Mouse (Mus musculus) stomach, postnatal 0 days (tissue): Measurements from ENCODE around the gene Dynlt1a. TPM values are rescaled to one million over a fixed set of nuclear protein-coding genes. Genes with fewer than 3 reads are reported as not detected.
"Not testable (repeated sequence)": the region's sequence is repeated elsewhere in the genome, so short reads cannot be mapped to it uniquely, and the experiment has no call there.

ENCODE experiments used
- ATAC-seq: fragments of 200-750 bp; cut with Nextera tagmentation; 2 replicates; pipeline ENCODE4 v1.8.0; 2017; ENCODE audit not compliant: low FRiP score, low TSS enrichment
- DNase-seq: peaks from one replicate; pipeline ENCODE4 v3.0.0-alpha.2; 2016; ENCODE audit warnings: low spot score
- H3K27ac ChIP-seq: fragments of 300-500 bp; sonication (generic); replicated peaks from 2 replicates; pipeline ENCODE4 v1.5.1; 2014; ENCODE audit warnings: mild to moderate bottlenecking, control low read depth
- H3K27me3 ChIP-seq: fragments of 300-500 bp; sonication (generic); 2 replicates; pipeline ENCODE4 v1.6.1; 2014; ENCODE audit warnings: low read length; ENCODE audit not compliant: control insufficient read depth, insufficient read depth
- H3K36me3 ChIP-seq: fragments of 300-500 bp; sonication (generic); 2 replicates; pipeline ENCODE4 v1.6.1; 2014; ENCODE audit warnings: low read length, mixed read lengths; ENCODE audit not compliant: control insufficient read depth, insufficient read depth
- H3K4me1 ChIP-seq: fragments of 300-500 bp; sonication (generic); replicated peaks from 2 replicates; pipeline ENCODE4 v1.6.1; 2014; ENCODE audit warnings: antibody characterized with exemption; ENCODE audit not compliant: control insufficient read depth, insufficient read depth
- H3K4me2 ChIP-seq: fragments of 300-500 bp; sonication (generic); replicated peaks from 2 replicates; pipeline ENCODE4 v1.6.1; 2014; ENCODE audit warnings: low read depth, mild to moderate bottlenecking, control low read depth, moderate library complexity
- H3K4me3 ChIP-seq: fragments of 300-500 bp; sonication (generic); 2 replicates; pipeline ENCODE4 v1.5.1; 2014; ENCODE audit warnings: low read depth, low read length, control low read depth
- H3K9ac ChIP-seq: fragments of 300-500 bp; sonication (generic); 2 replicates; pipeline ENCODE4 v1.6.1; 2014; ENCODE audit warnings: mild to moderate bottlenecking, low read length, control low read depth, mixed read lengths
- H3K9me3 ChIP-seq: fragments of 300-500 bp; sonication (generic); 2 replicates; pipeline ENCODE4 v1.6.1; 2016; ENCODE audit warnings: low read length; ENCODE audit not compliant: control insufficient read depth
- WGBS: fragments of 180-500 bp; shearing (Covaris S2); extraction: QIAGEN DNeasy Blood & Tissue Kit; methylation state at CpG from one replicate; pipeline ENCODE4 v1.1.7; 2014; 5-methylcytosine and 5-hydroxymethylcytosine counted together
- polyA plus RNA-seq: library from polyadenylated mRNA; unstranded; fragments of >200 nt; fragmentation: Nextera tagmentation; extraction: Ambion mirVana; gene quantifications from 2 replicates; pipeline ENCODE4 v1.2.1, GENCODE M21; 2015

Dynlt1a gene
- polyA plus RNA-seq, 1 experiment from 2014 or later = 6.3 TPM

DNA sequence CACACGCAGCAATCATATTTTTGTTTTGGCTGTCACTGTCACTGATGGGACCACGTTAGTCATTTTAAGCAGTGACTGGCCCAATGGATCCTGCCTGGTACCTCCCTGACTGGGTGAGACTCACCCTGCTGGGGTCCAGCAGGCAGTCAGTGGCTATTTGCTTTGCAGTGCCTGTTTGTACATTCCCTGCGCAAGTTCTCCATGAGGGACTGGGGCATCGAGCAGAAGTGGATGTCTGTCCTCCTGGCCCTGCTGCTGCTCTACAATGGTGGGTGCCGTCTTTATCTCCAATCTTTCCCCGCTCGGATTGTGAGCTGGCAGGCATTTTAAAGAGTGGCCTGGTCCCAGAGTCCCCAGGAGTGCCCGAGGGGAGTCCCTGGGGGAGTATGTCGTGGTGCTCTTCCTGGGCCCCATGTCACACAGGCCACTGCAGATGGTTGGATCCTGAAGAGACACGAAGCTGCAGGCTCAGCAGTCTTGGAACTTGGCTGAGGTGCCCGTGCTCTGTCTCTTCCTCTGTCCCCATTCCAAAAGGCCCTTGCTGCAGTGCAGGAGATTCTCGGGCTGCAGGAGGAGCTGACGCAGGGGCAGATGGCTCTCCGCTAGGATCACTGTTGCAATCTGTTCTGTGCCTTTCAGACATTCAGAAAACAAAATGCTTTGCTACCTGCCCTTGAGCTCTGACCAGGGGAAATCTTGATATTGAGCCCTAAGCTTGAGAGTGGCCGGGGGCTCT lies 20.1 kb downstream of the Dynlt1a start:
- H3K9ac ChIP-seq, ATAC-seq, H3K9me3 ChIP-seq, DNase-seq, H3K36me3 ChIP-seq, H3K4me2 ChIP-seq, H3K27me3 ChIP-seq, H3K27ac ChIP-seq, H3K4me3 ChIP-seq, H3K4me1 ChIP-seq: not testable (repeated sequence)
- WGBS = 87% methylated on average over 9 of the region's 15 CpGs

DNA sequence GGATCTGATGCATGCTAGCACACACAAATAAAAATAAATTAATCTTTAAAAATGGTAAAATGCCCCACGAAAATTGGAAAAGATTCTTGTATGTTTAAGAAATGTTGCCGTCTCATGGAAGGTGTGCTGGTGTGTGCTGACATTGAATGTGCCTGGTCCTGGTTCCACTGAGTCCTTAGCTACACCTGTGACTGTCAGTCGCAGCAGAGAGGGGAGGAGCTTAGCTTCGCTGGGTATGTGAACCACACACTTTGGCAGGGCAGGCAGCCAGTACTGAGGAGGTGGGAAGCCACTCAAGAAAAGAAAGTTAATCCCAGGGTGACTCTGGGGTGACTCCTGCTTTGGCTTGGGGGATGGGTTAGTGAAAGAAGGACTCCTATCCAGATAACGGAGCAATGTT lies 23.4 kb downstream of the Dynlt1a start:
- not testable (repeated sequence) for H3K9ac ChIP-seq, H3K4me1 ChIP-seq, H3K36me3 ChIP-seq, H3K27me3 ChIP-seq, H3K9me3 ChIP-seq, H3K4me2 ChIP-seq, H3K4me3 ChIP-seq, DNase-seq, H3K27ac ChIP-seq
- ATAC-seq = peak; percentile 22; the same call in 1 of the 2 replicates
- WGBS = no CpG with 5 or more reads among the region's 5 CpGs

GRCm38 (mm10) chr17:6289045-6289444 lies 28.3 kb downstream of the Dynlt1a start:
- H3K27ac ChIP-seq, H3K27me3 ChIP-seq, H3K4me3 ChIP-seq, ATAC-seq, DNase-seq, H3K9me3 ChIP-seq, H3K36me3 ChIP-seq, H3K4me2 ChIP-seq, H3K9ac ChIP-seq, H3K4me1 ChIP-seq: not testable (repeated sequence)
- WGBS = 85% methylated on average over 9 of the region's 12 CpGs

GRCm38 (mm10) chr17:6286169-6286568 lies 31.1 kb downstream of the Dynlt1a start:
- not testable (repeated sequence) for H3K9me3 ChIP-seq, H3K36me3 ChIP-seq, H3K27ac ChIP-seq, DNase-seq, H3K27me3 ChIP-seq, H3K4me2 ChIP-seq, H3K9ac ChIP-seq, H3K4me1 ChIP-seq, H3K4me3 ChIP-seq
- ATAC-seq = peak; percentile 54; the same call in 1 of the 2 replicates
- 85% methylated on average over 5 of the region's 5 CpGs for WGBS

DNA sequence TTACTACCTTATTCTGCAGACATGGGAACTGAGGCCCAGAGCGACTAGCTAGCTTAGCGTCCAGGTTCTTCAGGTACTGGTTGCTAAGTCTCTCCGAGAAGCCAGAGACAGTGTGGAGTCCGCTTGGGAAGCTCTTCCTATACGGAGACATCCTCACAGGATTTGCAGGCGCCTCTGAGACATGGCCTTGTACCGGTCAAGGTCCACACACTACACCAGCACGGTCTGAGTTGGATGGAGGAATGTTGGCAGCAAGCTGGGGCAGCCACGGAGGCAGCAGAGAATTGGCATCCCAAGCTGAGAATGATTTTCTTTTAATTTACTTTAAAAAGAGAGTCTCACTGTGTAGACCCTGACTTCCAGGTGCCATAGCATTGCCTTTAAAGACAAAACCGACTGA lies 34.2 kb downstream of the Dynlt1a start:
- H3K4me3 ChIP-seq, H3K36me3 ChIP-seq, DNase-seq, H3K9me3 ChIP-seq, H3K4me1 ChIP-seq, H3K4me2 ChIP-seq, H3K27ac ChIP-seq, H3K27me3 ChIP-seq, ATAC-seq, H3K9ac ChIP-seq: not testable (repeated sequence)
- 94% methylated on average over 8 of the region's 10 CpGs for WGBS

GRCm38 (mm10) chr17:6280513-6280912 lies 36.8 kb downstream of the Dynlt1a start:
- H3K4me2 ChIP-seq, H3K27me3 ChIP-seq, H3K27ac ChIP-seq, DNase-seq, H3K36me3 ChIP-seq, H3K4me1 ChIP-seq, ATAC-seq, H3K9ac ChIP-seq, H3K9me3 ChIP-seq, H3K4me3 ChIP-seq: not testable (repeated sequence)
- WGBS = 90% methylated on average over 13 of the region's 19 CpGs

GRCm38 (mm10) chr17:6279772-6280171 lies 37.5 kb downstream of the Dynlt1a start:
- not testable (repeated sequence) for ATAC-seq

DNA sequence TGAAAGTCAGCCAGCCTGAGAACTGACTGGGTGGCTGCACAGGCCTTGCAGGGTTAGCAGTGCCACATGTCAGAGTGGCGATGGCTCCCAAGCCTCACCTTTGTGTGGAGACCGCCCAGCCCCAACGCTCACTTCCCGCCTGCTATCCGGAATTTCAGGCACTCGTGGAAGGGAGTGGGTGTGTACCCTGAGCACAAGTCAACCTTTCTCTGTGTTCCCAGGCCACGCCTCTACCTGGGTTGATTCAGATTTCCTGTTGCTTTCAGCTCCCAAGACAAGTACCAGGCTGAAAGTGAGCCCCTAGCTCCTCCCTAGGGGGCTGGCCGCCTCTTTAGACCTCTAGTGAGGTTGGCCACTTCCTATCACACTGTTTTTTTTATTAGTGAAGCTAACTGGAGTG lies 38.1 kb downstream of the Dynlt1a start:
- not testable (repeated sequence) for H3K27ac ChIP-seq, H3K9me3 ChIP-seq, H3K4me3 ChIP-seq, H3K9ac ChIP-seq, H3K4me2 ChIP-seq, H3K4me1 ChIP-seq, H3K27me3 ChIP-seq, H3K36me3 ChIP-seq
- ATAC-seq = peak; percentile 95
- DNase-seq = peak; percentile 76
- 41% methylated on average over 8 of the region's 8 CpGs for WGBS

More at GRCm38 (mm10) chr17:6279772-6280171, 37.5 kb downstream of the Dynlt1a start:
- WGBS = 81% methylated on average over 7 of the region's 10 CpGs
- not testable (repeated sequence) for H3K9ac ChIP-seq, H3K9me3 ChIP-seq, H3K4me1 ChIP-seq, DNase-seq, H3K36me3 ChIP-seq, H3K4me3 ChIP-seq, H3K27ac ChIP-seq, H3K4me2 ChIP-seq, H3K27me3 ChIP-seq

- WGBS = 88% methylated on average over 4 of the region's 6 CpGs
- not testable (repeated sequence) for H3K4me3 ChIP-seq, H3K9me3 ChIP-seq, H3K9ac ChIP-seq, DNase-seq, H3K27me3 ChIP-seq, H3K36me3 ChIP-seq, ATAC-seq, H3K27ac ChIP-seq, H3K4me2 ChIP-seq, H3K4me1 ChIP-seq
These were observed 42.6 kb downstream of the Dynlt1a start for GRCm38 (mm10) chr17:6274693-6275092.
